Mouse (Mus musculus): Measurements from ENCODE around the gene Grap2. TPM values are rescaled to one million over a fixed set of nuclear protein-coding genes. Genes with fewer than 3 reads are reported as not detected.

Gene Grap2
- polyA plus RNA-seq, 1 experiment: 16.9 TPM

- TF ChIP-seq TAL1 (IDR thresholded peaks at IDR 0.05; ENCODE audit: low read length) (no peak), GATA1 (IDR thresholded peaks at IDR 0.05; ENCODE audit: low read length) (no peak)
- no peaks in the 10 kb centered on the region; the same call in 1 of the 2 replicates for H3K4me1 ChIP-seq (ENCODE audit: control insufficient read depth)
- no peaks in the 10 kb centered on the region for H3K36me3 ChIP-seq (ENCODE audit: control insufficient read depth)
- H3K4me3 ChIP-seq (replicated peaks): no peak overlapping the region
- H3K9me3 ChIP-seq (ENCODE audit: control insufficient read depth, low read length): no peaks in the 10 kb centered on the region
- peaks cover 7% of the 10 kb centered on the region for H3K27me3 ChIP-seq (ENCODE audit: control insufficient read depth)
These were observed 108.1 kb downstream of the Grap2 start for GRCm38 (mm10) chr15:80680347-80681030.

DNA sequence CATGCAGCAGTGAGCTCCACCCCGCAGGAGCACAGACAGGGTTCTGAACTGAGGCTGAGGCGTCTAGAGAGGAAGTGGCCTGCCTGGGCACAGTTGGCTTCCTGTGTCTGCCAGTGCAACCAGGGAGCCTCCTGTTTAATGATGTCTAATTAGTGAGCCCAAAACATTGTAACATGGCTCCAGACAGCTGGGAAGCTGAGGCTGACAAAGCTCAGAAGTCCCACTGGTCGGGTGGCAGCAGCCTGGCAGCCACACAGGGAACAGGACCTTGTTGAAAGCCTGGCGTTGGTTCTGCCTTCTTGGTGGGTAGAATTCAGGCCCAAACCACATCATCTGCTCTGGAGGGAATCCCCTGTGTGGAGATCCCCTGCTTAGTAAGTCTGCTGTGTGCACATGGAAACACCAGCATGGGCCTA, 109.1 kb downstream of the Grap2 start:
- H3K27me3 ChIP-seq (ENCODE audit: control insufficient read depth): peaks cover 10% of the 10 kb centered on the region
- no peaks in the 10 kb centered on the region for H3K36me3 ChIP-seq (ENCODE audit: control insufficient read depth)
- no peaks in the 10 kb centered on the region for H3K9me3 ChIP-seq (ENCODE audit: control insufficient read depth, low read length)
- H3K4me3 ChIP-seq (replicated peaks): no peak overlapping the region
- no peaks in the 10 kb centered on the region; the same call in 1 of the 2 replicates for H3K4me1 ChIP-seq (ENCODE audit: control insufficient read depth)
- TF ChIP-seq TAL1 (IDR thresholded peaks at IDR 0.05; ENCODE audit: low read length) (no peak), GATA1 (IDR thresholded peaks at IDR 0.05; ENCODE audit: low read length) (no peak)

GRCm38 (mm10) chr15:80682343-80682742, 109.9 kb downstream of the Grap2 start:
- H3K9me3 ChIP-seq (ENCODE audit: control insufficient read depth, low read length): no peaks in the 10 kb centered on the region
- H3K27me3 ChIP-seq (ENCODE audit: control insufficient read depth): peaks cover 15% of the 10 kb centered on the region
- H3K36me3 ChIP-seq (ENCODE audit: control insufficient read depth): no peaks in the 10 kb centered on the region
- TF ChIP-seq GATA1 (IDR thresholded peaks at IDR 0.05; ENCODE audit: low read length) (no peak), TAL1 (IDR thresholded peaks at IDR 0.05; ENCODE audit: low read length) (no peak)
- H3K4me3 ChIP-seq (replicated peaks): no peak overlapping the region
- H3K4me1 ChIP-seq (ENCODE audit: control insufficient read depth): no peaks in the 10 kb centered on the region; the same call in 1 of the 2 replicates

DNA sequence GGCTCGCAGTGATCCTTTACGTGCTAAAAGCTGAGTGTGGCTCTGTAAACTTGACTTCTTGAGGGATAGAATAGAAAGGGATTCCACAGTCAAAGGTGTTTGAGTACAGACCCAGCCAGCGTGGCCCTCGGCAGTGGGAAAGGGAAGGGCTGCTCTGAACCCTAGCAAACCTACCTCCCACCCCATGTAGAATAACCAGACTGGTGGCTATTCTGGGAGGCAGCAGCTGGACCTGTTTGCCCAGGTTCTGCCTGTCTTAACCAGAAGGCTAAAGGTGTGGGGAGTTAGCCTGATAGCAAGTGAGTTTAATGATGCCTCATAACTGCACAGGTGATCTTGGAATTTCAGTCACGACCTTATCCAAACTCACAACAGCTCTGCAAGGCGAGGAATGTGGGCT, 110.8 kb downstream of the Grap2 start:
- Histone ChIP-seq H3K9me3 (ENCODE audit: control insufficient read depth, low read length) (no peaks in the 10 kb centered on the region), H3K4me3 (replicated peaks) (no peak overlapping the region), H3K27me3 (ENCODE audit: control insufficient read depth) (peaks cover 15% of the 10 kb centered on the region), H3K4me1 (ENCODE audit: control insufficient read depth) (no peaks in the 10 kb centered on the region; the same call in 1 of the 2 replicates), H3K36me3 (ENCODE audit: control insufficient read depth) (no peaks in the 10 kb centered on the region)
- TF ChIP-seq TAL1 (IDR thresholded peaks at IDR 0.05; ENCODE audit: low read length) (no peak), GATA1 (IDR thresholded peaks at IDR 0.05; ENCODE audit: low read length) (no peak)

DNA sequence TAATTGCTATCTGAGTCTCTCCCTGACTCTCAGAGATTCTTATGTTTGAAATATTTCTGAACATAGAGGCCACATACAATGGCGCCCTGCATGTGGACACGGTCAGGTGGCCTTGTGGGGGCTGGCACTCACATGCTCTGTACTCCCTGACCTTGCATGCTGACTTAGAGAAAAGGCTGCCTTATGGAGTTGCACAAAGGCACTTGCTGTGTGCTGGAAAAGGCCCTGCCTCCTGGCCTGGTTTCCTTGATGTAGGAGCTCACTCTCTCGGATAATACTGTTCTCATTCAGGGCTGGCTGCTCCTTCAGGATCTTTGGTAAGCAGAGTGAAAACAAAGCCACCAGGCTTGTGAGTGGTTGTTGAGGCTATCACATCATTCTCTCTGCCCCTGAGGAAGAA, 111.6 kb downstream of the Grap2 start:
- no peaks in the 10 kb centered on the region for H3K36me3 ChIP-seq (ENCODE audit: control insufficient read depth)
- H3K9me3 ChIP-seq (ENCODE audit: control insufficient read depth, low read length): no peaks in the 10 kb centered on the region
- H3K4me3 ChIP-seq (replicated peaks): no peak overlapping the region
- TF ChIP-seq GATA1 (IDR thresholded peaks at IDR 0.05; ENCODE audit: low read length) (no peak), TAL1 (IDR thresholded peaks at IDR 0.05; ENCODE audit: low read length) (no peak)
- peaks cover 15% of the 10 kb centered on the region for H3K27me3 ChIP-seq (ENCODE audit: control insufficient read depth)
- H3K4me1 ChIP-seq (ENCODE audit: control insufficient read depth): peaks cover 8% of the 10 kb centered on the region

GRCm38 (mm10) chr15:80684786-80685602, 112.6 kb downstream of the Grap2 start:
- TF ChIP-seq GATA1 (IDR thresholded peaks at IDR 0.05; ENCODE audit: low read length) (no peak), TAL1 (IDR thresholded peaks at IDR 0.05; ENCODE audit: low read length) (no peak)
- Histone ChIP-seq H3K36me3 (ENCODE audit: control insufficient read depth) (no peaks in the 10 kb centered on the region), H3K4me1 (ENCODE audit: control insufficient read depth) (peaks cover 12% of the 10 kb centered on the region), H3K9me3 (ENCODE audit: control insufficient read depth, low read length) (no peaks in the 10 kb centered on the region), H3K27me3 (ENCODE audit: control insufficient read depth) (peaks cover 15% of the 10 kb centered on the region), H3K4me3 (replicated peaks) (no peak overlapping the region)

DNA sequence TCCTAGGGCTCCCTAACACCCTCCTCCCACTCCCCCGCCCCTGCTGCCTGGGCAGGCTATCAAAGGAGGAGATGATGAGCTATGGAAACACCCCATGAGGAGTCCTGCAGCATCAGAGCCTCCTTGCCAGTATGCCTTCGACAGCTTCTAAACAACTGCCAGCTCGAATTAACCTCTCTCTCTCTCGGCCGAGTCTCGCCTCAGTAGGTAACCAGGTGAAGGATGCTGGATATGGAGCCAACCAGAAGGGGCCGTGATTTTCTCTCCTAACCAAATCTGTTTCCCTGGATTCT, 113.2 kb downstream of the Grap2 start:
- TF ChIP-seq TAL1 (IDR thresholded peaks at IDR 0.05; ENCODE audit: low read length) (no peak), GATA1 (IDR thresholded peaks at IDR 0.05; ENCODE audit: low read length) (no peak)

DNA sequence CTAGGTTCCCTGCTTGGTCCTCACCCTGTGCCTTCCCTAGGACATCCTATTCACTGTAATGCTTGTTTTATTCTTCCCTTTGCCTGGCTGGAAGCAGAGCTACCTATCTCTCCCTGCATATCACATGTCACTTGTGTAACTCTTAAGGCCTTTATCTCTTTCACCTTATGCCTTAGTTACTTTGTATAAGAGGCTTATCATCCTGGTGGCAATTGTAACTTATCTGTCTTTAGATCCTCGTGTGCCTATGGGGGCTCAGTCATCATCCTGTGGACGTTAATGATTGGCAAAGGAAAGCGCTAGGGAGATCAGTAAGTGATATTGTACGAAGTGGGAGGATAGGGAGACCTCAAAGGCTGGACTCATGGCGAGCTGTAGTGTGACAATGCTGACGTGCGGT, 116.1 kb downstream of the Grap2 start:
- Histone ChIP-seq H3K36me3 (ENCODE audit: control insufficient read depth) (no peaks in the 10 kb centered on the region), H3K9me3 (ENCODE audit: control insufficient read depth, low read length) (no peaks in the 10 kb centered on the region), H3K27me3 (ENCODE audit: control insufficient read depth) (peaks cover 24% of the 10 kb centered on the region), H3K4me1 (ENCODE audit: control insufficient read depth) (peaks cover 12% of the 10 kb centered on the region), H3K4me3 (replicated peaks) (no peak overlapping the region)
- TF ChIP-seq GATA1 (IDR thresholded peaks at IDR 0.05; ENCODE audit: low read length) (no peak), TAL1 (IDR thresholded peaks at IDR 0.05; ENCODE audit: low read length) (no peak)

More for the DNA sequence above, 113.2 kb downstream of the Grap2 start:
- H3K4me1 ChIP-seq (ENCODE audit: control insufficient read depth): peaks cover 12% of the 10 kb centered on the region
- H3K9me3 ChIP-seq (ENCODE audit: control insufficient read depth, low read length): no peaks in the 10 kb centered on the region
- peaks cover 15% of the 10 kb centered on the region for H3K27me3 ChIP-seq (ENCODE audit: control insufficient read depth)
- H3K36me3 ChIP-seq (ENCODE audit: control insufficient read depth): no peaks in the 10 kb centered on the region
- H3K4me3 ChIP-seq (replicated peaks): no peak overlapping the region

GRCm38 (mm10) chr15:80693492-80693891, 121.1 kb downstream of the Grap2 start:
- Histone ChIP-seq H3K27me3 (ENCODE audit: control insufficient read depth) (peaks cover 18% of the 10 kb centered on the region), H3K4me1 (ENCODE audit: control insufficient read depth) (peaks cover 9% of the 10 kb centered on the region), H3K4me3 (replicated peaks) (no peak overlapping the region), H3K36me3 (ENCODE audit: control insufficient read depth) (no peaks in the 10 kb centered on the region; the same call in 1 of the 2 replicates), H3K9me3 (ENCODE audit: control insufficient read depth, low read length) (peaks cover 4% of the 10 kb centered on the region)
- no peak for TF ChIP-seq GATA1 (IDR thresholded peaks at IDR 0.05; ENCODE audit: low read length)
- TF ChIP-seq TAL1 (IDR thresholded peaks at IDR 0.05; ENCODE audit: low read length): no peak
